Mouse (Mus musculus) kidney, adult 2 months (tissue): ENCODE measurements around the gene Slc34a3.

Experiments used
- CTCF ChIP-seq: fragments of 200-500 bp; conservative IDR thresholded peaks from 2 replicates; pipeline ENCODE4 v1.5.1; 2011; ENCODE audit warnings: low read depth, mild to moderate bottlenecking, control low read depth, low read length, moderate library complexity, mixed read lengths; ENCODE audit not compliant: insufficient read depth, insufficient read length
- POLR2A ChIP-seq: fragments of 200-500 bp; IDR thresholded peaks from one replicate; pipeline ENCODE4 v1.6.1; 2011; ENCODE audit warnings: low read depth, low read length, control low read depth

GRCm38 (mm10) chr2:25196172-25196954 is 37.8 kb downstream of the Slc34a3 start, which contains the start of gene Tor4a:
- no peak for TF ChIP-seq CTCF
- peak; percentile 55 for TF ChIP-seq POLR2A
